Mouse (Mus musculus) erythroblast, embryonic 14.5 days (primary cell): Measurements from ENCODE around the gene Mllt3.

Experiments
- GATA1 ChIP-seq: IDR thresholded peaks from 2 replicates; pipeline ENCODE4 v1.6.1; 2012; ENCODE audit warnings: low read length, inconsistent platforms, mixed read lengths
- TAL1 ChIP-seq: IDR thresholded peaks from 3 replicates; pipeline ENCODE4 v1.6.1; 2012; ENCODE audit warnings: low read length, inconsistent platforms, mixed read lengths

DNA sequence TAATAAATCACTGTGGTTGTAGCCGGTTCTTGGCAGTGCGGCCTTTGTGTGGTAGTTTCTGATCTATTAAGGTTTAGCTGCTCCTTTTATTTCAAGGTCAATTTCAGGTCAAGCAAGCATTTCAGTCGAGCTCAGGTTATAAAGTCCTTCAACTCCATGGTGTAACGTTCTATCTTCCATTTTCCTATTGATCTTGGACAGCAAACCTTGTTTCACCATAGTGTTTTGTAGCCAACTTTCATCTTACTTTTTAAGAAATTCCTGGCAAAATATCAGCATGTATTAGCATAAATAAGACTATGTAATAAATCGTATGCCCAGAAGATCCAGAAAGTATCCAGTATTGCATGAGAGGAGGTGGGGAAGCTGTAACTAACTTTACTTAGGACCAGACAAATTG lies 240.7 kb downstream of the Mllt3 start:
- TF ChIP-seq GATA1 (no peak), TAL1 (no peak)
